Mouse (Mus musculus) lung, postnatal 0 days (tissue): Measurements from ENCODE around the gene Slc6a17.

ENCODE experiments used
- CTCF ChIP-seq: IDR thresholded peaks from 2 replicates; pipeline ENCODE4 v1.5.1; 2016; ENCODE audit warnings: antibody characterized with exemption, mild to moderate bottlenecking
- EP300 ChIP-seq: IDR thresholded peaks from 2 replicates; pipeline ENCODE4 v1.6.1; 2016; ENCODE audit warnings: antibody characterized with exemption, mild to moderate bottlenecking, control low read depth

DNA sequence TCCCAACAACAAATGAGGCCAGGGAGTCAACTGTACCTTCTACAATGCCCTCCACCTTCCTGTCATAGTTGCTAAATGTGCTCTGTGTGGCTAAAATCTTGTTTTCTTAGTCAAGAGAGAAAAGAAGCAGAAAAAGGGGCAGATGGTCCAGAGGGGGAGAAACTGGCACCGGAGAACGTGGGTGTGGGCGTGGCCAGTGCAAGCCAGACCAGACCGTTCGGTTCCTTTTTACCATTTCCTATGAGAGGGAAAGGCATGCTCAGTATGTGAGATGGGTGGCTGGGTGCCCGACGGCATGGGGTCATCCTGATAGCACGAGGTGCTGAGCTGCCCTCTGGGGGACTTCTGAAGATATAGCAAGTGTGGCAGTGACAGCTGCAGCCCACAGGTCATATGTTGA lies 9.1 kb downstream of the Slc6a17 start:
- TF ChIP-seq EP300 = no peak
- no peak for TF ChIP-seq CTCF
